Mouse (Mus musculus) heart, adult 9 months (tissue): ENCODE data around the gene Lingo4.

ENCODE experiments used
- DNase-seq, 2 experiments: peaks; one replicate each; pipeline ENCODE4 v3.0.0; 2022; ENCODE audit warnings: low spot score in 2 of 2

Gene Lingo4

GRCm38 (mm10) chr3:94398217-94398616 lies at the start of gene Lingo4:
Gene Lingo4 (plus strand): TSS chr3:94398517.
- no peak for DNase-seq

GRCm38 (mm10) chr3:94360812-94361211 lies 37.5 kb upstream of the Lingo4 start:
- no peak for DNase-seq

GRCm38 (mm10) chr3:94362138-94362537 lies 36.2 kb upstream of the Lingo4 start, which contains the start of gene C2cd4d:
Gene C2cd4d (plus strand): TSS chr3:94362438.
- DNase-seq, result no peak

- no peak for DNase-seq
Measured at GRCm38 (mm10) chr3:94363291-94364153, 34.8 kb upstream of the Lingo4 start.

- DNase-seq, result no peak
Measured at GRCm38 (mm10) chr3:94364154-94364526, 34.2 kb upstream of the Lingo4 start.

GRCm38 (mm10) chr3:94366761-94367160 lies 31.6 kb upstream of the Lingo4 start:
- peak; percentile 47 to 58 for DNase-seq

- DNase-seq, result no peak
Measured at GRCm38 (mm10) chr3:94367511-94367910, 30.8 kb upstream of the Lingo4 start.

- no peak for DNase-seq
Measured at GRCm38 (mm10) chr3:94368631-94369030, 29.7 kb upstream of the Lingo4 start.

- no peak for DNase-seq
Measured at GRCm38 (mm10) chr3:94369709-94370108, 28.6 kb upstream of the Lingo4 start.

- DNase-seq, result peak; percentile 73 to 86
Measured at GRCm38 (mm10) chr3:94371637-94372036, 26.7 kb upstream of the Lingo4 start.

GRCm38 (mm10) chr3:94372038-94372437 lies 26.3 kb upstream of the Lingo4 start:
- DNase-seq, result no peak

- peak; percentile 57 to 60 for DNase-seq
Measured at GRCm38 (mm10) chr3:94372641-94373040, 25.7 kb upstream of the Lingo4 start, which contains the start of gene Rorc. Gene Rorc (plus strand): TSS chr3:94372794.

GRCm38 (mm10) chr3:94373090-94373489 lies 25.2 kb upstream of the Lingo4 start:
- DNase-seq, result no peak

- no peak for DNase-seq
Measured at GRCm38 (mm10) chr3:94373597-94374011, 24.7 kb upstream of the Lingo4 start.

- DNase-seq, result no peak
Measured at GRCm38 (mm10) chr3:94374636-94375035, 23.7 kb upstream of the Lingo4 start.

GRCm38 (mm10) chr3:94375146-94375545 lies 23.2 kb upstream of the Lingo4 start:
- DNase-seq, result no peak

GRCm38 (mm10) chr3:94375861-94376260 lies 22.5 kb upstream of the Lingo4 start:
- DNase-seq, result no peak

- no peak for DNase-seq
Measured at GRCm38 (mm10) chr3:94377028-94377923, 21.0 kb upstream of the Lingo4 start.

- DNase-seq, result no peak
Measured at GRCm38 (mm10) chr3:94379831-94380510, 18.3 kb upstream of the Lingo4 start.

GRCm38 (mm10) chr3:94382308-94382707 lies 16.0 kb upstream of the Lingo4 start:
- DNase-seq, result no peak

- no peak for DNase-seq
Measured at GRCm38 (mm10) chr3:94383476-94383875, 14.8 kb upstream of the Lingo4 start.

- no peak for DNase-seq
Measured at GRCm38 (mm10) chr3:94386671-94387070, 11.6 kb upstream of the Lingo4 start.
